Mouse (Mus musculus) small intestine, adult 2 months (tissue): ENCODE results near the gene Utrn. TPM values are rescaled to one million over a fixed set of nuclear protein-coding genes. Genes with fewer than 3 reads are reported as not detected.

ENCODE experiments used
- H3K27ac ChIP-seq: fragments of 200-500 bp; 2 replicates; pipeline ENCODE4 v1.5.1; 2012; ENCODE audit warnings: low read depth, low read length, control low read depth, inconsistent platforms; ENCODE audit not compliant: insufficient read depth
- H3K27me3 ChIP-seq: fragments of 200-500 bp; 2 replicates; pipeline ENCODE4 v1.6.1; 2012; ENCODE audit warnings: mild to moderate bottlenecking, moderate library complexity, low read length, inconsistent platforms; ENCODE audit not compliant: control insufficient read depth, insufficient read depth
- H3K36me3 ChIP-seq: fragments of 200-500 bp; 2 replicates; pipeline ENCODE4 v1.6.1; 2012; ENCODE audit warnings: mild to moderate bottlenecking, low read length, control low read depth, inconsistent platforms; ENCODE audit not compliant: control insufficient read depth, insufficient read depth
- H3K4me1 ChIP-seq: fragments of 200-500 bp; 2 replicates; pipeline ENCODE4 v1.6.1; 2012; ENCODE audit warnings: low read length, inconsistent platforms, mixed read lengths; ENCODE audit not compliant: control insufficient read depth, insufficient read depth, insufficient read length
- H3K4me3 ChIP-seq: fragments of 200-500 bp; 2 replicates; pipeline ENCODE4 v1.5.1; 2012; ENCODE audit warnings: low read depth, mild to moderate bottlenecking, control low read depth, inconsistent platforms, low read length, moderate library complexity
- CTCF ChIP-seq: fragments of 200-500 bp; IDR thresholded peaks from 2 replicates; pipeline ENCODE4 v1.5.1; 2012; ENCODE audit warnings: low read depth, mild to moderate bottlenecking, control low read depth, inconsistent platforms, low read length, moderate library complexity, mixed read lengths; ENCODE audit not compliant: insufficient replicate concordance, insufficient read length; ENCODE audit errors: extremely low read depth
- POLR2A ChIP-seq: fragments of 200-500 bp; IDR thresholded peaks from 2 replicates; pipeline ENCODE4 v1.6.1; 2012; ENCODE audit warnings: low read depth, mild to moderate bottlenecking, control low read depth, inconsistent platforms, low read length, moderate library complexity
- WGBS: fragments of 180-500 bp; shearing (Covaris S2); methylation state at CpG from one replicate; pipeline ENCODE4 v1.1.7; 2018; 5-methylcytosine and 5-hydroxymethylcytosine counted together
- polyA plus RNA-seq: library from polyadenylated mRNA; depleted of rRNA; stranded (reverse); fragments of >200 nt; gene quantifications from 2 replicates; pipeline ENCODE4 v1.2.3, GENCODE M21; 2012

The Utrn gene
- polyA plus RNA-seq, 1 experiment, result 20.5 TPM

DNA sequence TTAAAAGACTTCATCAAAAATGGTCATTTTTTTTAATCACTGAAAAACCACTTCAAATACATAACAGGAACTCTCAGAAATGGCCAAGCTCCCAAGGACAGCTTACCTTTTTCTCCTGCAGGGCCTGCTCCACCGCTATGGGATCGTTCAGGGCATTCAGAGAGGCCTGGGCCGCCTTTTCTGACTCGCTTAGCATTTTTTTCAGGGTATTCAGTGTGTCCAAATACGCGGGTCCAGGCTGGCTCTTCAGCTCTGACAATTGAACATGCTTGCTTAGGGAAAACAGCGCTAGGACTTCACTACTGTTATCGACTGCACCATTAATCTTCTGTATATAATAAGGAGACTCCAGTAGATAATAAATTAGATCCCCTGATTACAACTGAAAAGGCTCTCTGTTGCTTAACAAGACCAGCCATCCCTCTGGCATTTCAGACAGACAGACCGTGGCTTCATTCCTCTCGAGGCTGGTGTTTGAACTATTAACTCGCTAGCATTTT lies 157.8 kb downstream of the Utrn start:
- TF ChIP-seq CTCF, result no peak
- no peak for TF ChIP-seq POLR2A
- Histone ChIP-seq H3K4me3 (no peak overlapping the region), H3K27me3 (no peaks in the 10 kb centered on the region), H3K36me3 (peaks cover 45% of the 10 kb centered on the region), H3K4me1 (no peaks in the 10 kb centered on the region), H3K27ac (no peak overlapping the region)
- WGBS, result 88% methylated on average over 11 of the region's 11 CpGs

DNA sequence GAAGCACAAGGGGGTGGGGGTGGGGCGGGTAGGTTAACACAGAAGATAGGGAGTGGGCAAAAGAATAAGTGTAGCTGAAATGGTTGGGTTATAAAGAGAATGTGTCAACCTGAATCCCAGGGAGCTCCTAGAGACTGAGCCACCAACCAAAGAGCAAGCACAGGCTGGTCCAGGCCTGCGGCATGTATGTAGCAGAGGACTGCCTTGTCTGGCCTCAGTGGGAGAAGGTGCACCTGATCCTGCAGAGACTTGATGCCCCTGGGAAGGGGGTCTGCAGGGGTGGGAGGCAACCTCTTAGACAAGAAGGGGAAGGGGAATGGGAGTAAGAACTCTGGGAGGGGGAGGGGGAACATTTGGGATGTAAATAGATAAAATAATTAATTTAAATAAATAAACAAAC lies 162.6 kb downstream of the Utrn start:
- Histone ChIP-seq H3K4me1 (no peaks in the 10 kb centered on the region; the same call in 1 of the 2 replicates), H3K27ac (no peak overlapping the region), H3K27me3 (no peaks in the 10 kb centered on the region), H3K36me3 (peaks cover 23% of the 10 kb centered on the region), H3K4me3 (no peak overlapping the region)
- TF ChIP-seq CTCF (no peak), POLR2A (no peak)
- WGBS, result 88% methylated on average over 2 of the region's 2 CpGs

DNA sequence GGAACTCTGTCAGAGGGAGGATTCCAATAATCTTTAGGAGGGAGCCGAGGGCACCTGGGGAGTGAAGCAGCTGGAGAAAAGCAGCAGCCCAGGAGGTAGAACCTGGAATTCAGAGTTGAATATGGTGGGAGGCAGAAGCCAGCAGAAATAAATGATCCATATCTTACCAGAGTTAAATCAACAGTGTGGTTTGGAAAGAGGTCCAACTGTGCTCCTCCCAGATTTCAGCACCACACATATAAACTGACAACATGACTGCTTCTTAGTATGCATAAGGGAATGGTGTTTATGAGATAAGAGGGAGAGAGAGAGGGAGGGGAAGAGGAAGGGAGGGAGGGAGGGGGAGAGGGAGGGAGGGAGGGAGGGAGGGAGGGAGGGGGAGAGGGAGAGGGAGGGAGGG lies 163.2 kb downstream of the Utrn start:
- Histone ChIP-seq H3K27me3 (no peaks in the 10 kb centered on the region), H3K36me3 (peaks cover 20% of the 10 kb centered on the region), H3K27ac (no peak overlapping the region), H3K4me1 (no peaks in the 10 kb centered on the region; the same call in 1 of the 2 replicates), H3K4me3 (no peak overlapping the region)
- 77% methylated on average over 1 of the region's 1 CpGs for WGBS
- no peak for TF ChIP-seq CTCF
- TF ChIP-seq POLR2A, result no peak

DNA sequence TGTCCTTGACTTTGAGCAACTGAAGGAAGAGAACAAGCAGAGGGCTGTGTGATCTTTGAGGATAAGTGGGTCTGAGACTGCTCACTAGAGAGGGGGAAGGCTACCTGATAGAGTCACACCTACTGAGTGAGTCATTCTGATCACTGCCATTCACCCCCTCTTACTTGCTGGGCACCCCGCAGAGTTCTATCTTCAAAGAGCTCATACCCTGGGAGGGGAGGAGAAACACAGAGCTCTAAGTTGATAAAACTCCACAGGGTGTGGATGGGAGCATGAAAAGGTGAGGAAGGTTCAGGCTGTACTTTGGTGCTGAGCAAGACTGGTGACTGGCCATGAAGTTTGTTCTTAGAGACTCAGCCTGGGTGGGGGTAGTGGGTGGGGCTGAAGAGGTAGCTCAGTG lies 164.9 kb downstream of the Utrn start:
- 24% methylated on average over 1 of the region's 1 CpGs for WGBS

DNA sequence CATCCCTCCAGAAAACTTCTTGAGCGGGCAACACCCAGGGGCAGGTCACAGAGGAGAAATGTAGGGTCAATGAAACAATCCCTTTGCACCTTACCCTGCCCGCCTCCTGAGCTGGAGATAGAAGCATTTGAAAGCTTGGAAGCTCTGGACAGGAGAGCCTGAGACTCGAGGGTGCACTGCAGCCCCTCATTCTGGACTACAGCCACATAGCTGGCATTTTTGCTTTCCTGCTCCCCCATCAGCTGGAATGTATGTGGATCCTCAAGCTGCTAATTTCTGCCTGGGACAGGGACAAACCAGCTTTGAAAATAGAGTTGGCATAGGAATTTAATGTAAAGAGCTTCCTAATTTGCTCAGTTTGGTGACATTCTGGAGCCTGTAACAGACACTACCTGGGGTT lies 165.6 kb downstream of the Utrn start:
- H3K36me3 ChIP-seq, result peaks cover 16% of the 10 kb centered on the region
- WGBS, result 83% methylated on average over 3 of the region's 3 CpGs
- no peaks in the 10 kb centered on the region for H3K27me3 ChIP-seq
- no peaks in the 10 kb centered on the region; the same call in 1 of the 2 replicates for H3K4me1 ChIP-seq
- no peak for TF ChIP-seq POLR2A
- TF ChIP-seq CTCF, result no peak
- no peak overlapping the region for H3K4me3 ChIP-seq
- H3K27ac ChIP-seq, result no peak overlapping the region

More for the DNA sequence above, 164.9 kb downstream of the Utrn start:
- H3K4me1 ChIP-seq, result no peaks in the 10 kb centered on the region; the same call in 1 of the 2 replicates
- no peak overlapping the region for H3K27ac ChIP-seq
- TF ChIP-seq POLR2A (no peak), CTCF (no peak)
- peaks cover 15% of the 10 kb centered on the region for H3K36me3 ChIP-seq
- H3K27me3 ChIP-seq, result no peaks in the 10 kb centered on the region
- no peak overlapping the region for H3K4me3 ChIP-seq

DNA sequence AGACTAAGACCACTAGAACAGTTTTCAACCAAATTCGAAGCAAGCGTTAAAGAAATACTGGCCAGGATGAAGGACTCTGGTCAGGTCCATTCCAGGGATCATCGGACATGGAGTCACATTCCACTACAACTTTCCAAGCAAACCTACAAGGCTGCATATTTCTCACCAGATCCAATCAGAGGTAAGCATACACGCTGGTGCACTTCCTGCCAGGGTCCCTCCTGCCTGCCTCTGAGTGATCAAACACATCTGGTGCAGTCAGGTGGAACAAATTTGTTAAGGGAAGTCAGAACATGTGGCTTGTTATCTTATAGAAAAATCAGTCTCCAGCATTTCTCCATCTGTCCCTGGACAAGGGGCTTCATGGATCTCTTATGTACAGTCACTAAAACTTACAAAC lies 167.0 kb downstream of the Utrn start:
- H3K27me3 ChIP-seq, result no peaks in the 10 kb centered on the region
- WGBS, result 64% methylated on average over 4 of the region's 4 CpGs
- H3K27ac ChIP-seq, result no peak overlapping the region

DNA sequence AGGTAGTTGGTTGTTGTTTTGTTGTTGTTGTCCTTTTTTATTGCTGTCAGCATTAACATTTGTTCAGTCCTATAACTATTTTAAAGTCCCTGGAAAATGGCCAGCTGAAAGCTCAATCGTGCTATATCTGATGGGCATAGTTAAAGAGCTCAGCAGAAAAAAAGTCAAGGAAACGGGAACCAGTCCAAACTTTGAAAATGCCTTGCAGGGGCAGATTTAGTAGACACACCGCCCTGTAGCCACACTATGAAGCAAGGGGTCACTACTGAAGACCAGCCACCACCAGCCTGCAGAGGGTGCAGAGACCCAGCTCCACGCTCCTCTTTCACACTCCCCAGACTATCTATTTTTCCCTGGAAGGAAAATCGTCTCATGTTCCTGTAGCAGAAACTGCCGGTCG lies 167.5 kb downstream of the Utrn start:
- WGBS, result 40% methylated on average over 7 of the region's 7 CpGs

More for the DNA sequence above, 167.0 kb downstream of the Utrn start:
- TF ChIP-seq CTCF (no peak), POLR2A (no peak)
- Histone ChIP-seq H3K4me3 (no peak overlapping the region), H3K36me3 (peaks cover 13% of the 10 kb centered on the region; the same call in 1 of the 2 replicates), H3K4me1 (no peaks in the 10 kb centered on the region; the same call in 1 of the 2 replicates)

More for the DNA sequence above, 167.5 kb downstream of the Utrn start:
- no peak overlapping the region for H3K4me3 ChIP-seq
- no peak for TF ChIP-seq CTCF
- no peak for TF ChIP-seq POLR2A
- no peaks in the 10 kb centered on the region; the same call in 1 of the 2 replicates for H3K4me1 ChIP-seq
- H3K36me3 ChIP-seq, result peaks cover 12% of the 10 kb centered on the region; the same call in 1 of the 2 replicates
- H3K27me3 ChIP-seq, result no peaks in the 10 kb centered on the region
- H3K27ac ChIP-seq, result no peak overlapping the region
